Mouse (Mus musculus) heart, postnatal 0 days (tissue): ENCODE results near the gene Cd79b.

Experiments
- CTCF ChIP-seq: IDR thresholded peaks from 2 replicates; pipeline ENCODE4 v1.5.1; 2016; ENCODE audit warnings: antibody characterized with exemption, control low read depth, low read depth
- EP300 ChIP-seq: IDR thresholded peaks from 2 replicates; pipeline ENCODE4 v1.6.1; 2016; ENCODE audit warnings: antibody characterized with exemption, low read depth

DNA sequence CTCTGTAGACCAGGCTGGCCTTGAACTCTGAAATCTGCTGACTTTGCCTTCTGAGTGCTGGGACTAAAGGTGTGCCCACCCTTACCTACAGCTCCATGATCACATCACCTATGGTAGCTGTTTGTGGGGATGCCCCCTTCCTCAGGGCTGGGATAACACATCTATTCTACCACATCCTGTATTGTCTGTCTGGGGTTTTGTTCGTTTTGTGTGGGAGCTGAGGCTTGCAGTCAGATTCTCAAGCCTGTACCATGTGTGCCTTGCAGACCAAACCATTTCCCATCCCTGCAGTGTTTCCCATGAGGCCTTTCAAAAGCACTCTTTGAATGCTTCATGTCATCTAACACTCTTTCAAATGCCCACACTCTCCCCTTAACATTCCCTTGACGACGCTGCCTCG lies 37.4 kb upstream of the Cd79b start:
- TF ChIP-seq CTCF (no peak), EP300 (no peak)
